Mouse (Mus musculus) intestine, embryonic 14.5 days (tissue): ENCODE measurements around the gene Mab21l3. TPM values are rescaled to one million over a fixed set of nuclear protein-coding genes. Genes with fewer than 3 reads are reported as not detected.

Experiments
- ATAC-seq: fragments of 200-750 bp; cut with Nextera tagmentation; replicated peaks from 2 replicates; pipeline ENCODE4 v1.8.0; 2017; ENCODE audit warnings: low read depth, moderate number of reproducible peaks, moderate TSS enrichment, moderate library complexity; ENCODE audit not compliant: low FRiP score, low TSS enrichment
- DNase-seq: peaks from one replicate; pipeline ENCODE4 v3.0.0-alpha.2; 2018; ENCODE audit warnings: low spot score
- H3K27ac ChIP-seq: fragments of 300-500 bp; sonication (generic); 2 replicates; pipeline ENCODE4 v1.5.1; 2014; ENCODE audit warnings: low read depth, mild to moderate bottlenecking, control low read depth
- H3K27me3 ChIP-seq: fragments of 300-500 bp; sonication (generic); replicated peaks from 2 replicates; pipeline ENCODE4 v1.6.1; 2014; ENCODE audit warnings: low read length, control low read depth; ENCODE audit not compliant: control insufficient read depth, insufficient read depth
- H3K36me3 ChIP-seq: fragments of 300-500 bp; sonication (generic); 2 replicates; pipeline ENCODE4 v1.6.1; 2014; ENCODE audit warnings: low read length, control low read depth; ENCODE audit not compliant: control insufficient read depth, insufficient read depth
- H3K4me1 ChIP-seq: fragments of 300-500 bp; sonication (generic); replicated peaks from 2 replicates; pipeline ENCODE4 v1.6.1; 2014; ENCODE audit warnings: low read length, control low read depth, mixed read lengths; ENCODE audit not compliant: control insufficient read depth, insufficient read depth
- H3K4me2 ChIP-seq: fragments of 300-500 bp; sonication (generic); 2 replicates; pipeline ENCODE4 v1.6.1; 2014; ENCODE audit warnings: low read length
- H3K4me3 ChIP-seq: fragments of 300-500 bp; sonication (generic); 2 replicates; pipeline ENCODE4 v1.5.1; 2014; ENCODE audit warnings: low read depth, low read length, control low read depth, mixed read lengths
- H3K9ac ChIP-seq: fragments of 300-500 bp; sonication (generic); 2 replicates; pipeline ENCODE4 v1.6.1; 2014; ENCODE audit warnings: mild to moderate bottlenecking, low read length
- H3K9me3 ChIP-seq: fragments of 300-500 bp; sonication (generic); 2 replicates; pipeline ENCODE4 v1.6.1; 2016; ENCODE audit warnings: low read length, control low read depth; ENCODE audit not compliant: control insufficient read depth
- WGBS: fragments of 180-500 bp; shearing (Covaris S2); extraction: QIAGEN DNeasy Blood & Tissue Kit; methylation state at CpG from one replicate; pipeline ENCODE4 v1.1.7; 2014; 5-methylcytosine and 5-hydroxymethylcytosine counted together
- polyA plus RNA-seq: library from polyadenylated mRNA; unstranded; fragments of >200 nt; fragmentation: Nextera tagmentation; extraction: Ambion mirVana; gene quantifications from 2 replicates; pipeline ENCODE4 v1.2.1, GENCODE M21; 2014

Gene Mab21l3
- polyA plus RNA-seq, 1 experiment from 2014 or later: 3.2 TPM

DNA sequence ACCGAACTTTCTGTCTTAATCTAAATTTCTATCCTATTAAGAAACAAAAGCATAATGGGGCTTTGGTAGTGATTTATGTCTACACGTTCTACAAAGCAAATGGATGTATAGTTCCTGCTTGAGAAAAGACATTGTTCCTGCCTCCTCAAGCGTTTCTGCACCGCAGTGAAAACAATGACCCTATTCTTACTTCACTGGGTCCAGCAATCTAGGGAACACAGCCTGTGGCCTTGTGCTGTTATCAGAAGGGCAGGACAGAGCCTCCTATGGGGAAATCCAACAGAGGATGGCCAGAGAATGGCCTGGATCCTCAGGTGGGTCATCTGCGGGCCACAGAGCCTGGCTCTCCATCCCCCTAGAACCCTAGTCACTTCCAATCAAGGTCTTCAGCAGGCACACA is 29.4 kb upstream of the Mab21l3 start:
- Histone ChIP-seq H3K4me1 (peaks cover 6% of the 10 kb centered on the region; the same call in 1 of the 2 replicates), H3K4me2 (no peak overlapping the region), H3K27ac (no peak overlapping the region), H3K9ac (no peak overlapping the region), H3K36me3 (peaks cover 17% of the 10 kb centered on the region), H3K4me3 (no peak overlapping the region), H3K27me3 (no peaks in the 10 kb centered on the region), H3K9me3 (no peaks in the 10 kb centered on the region)
- no peak for ATAC-seq
- 72% methylated on average over 5 of the region's 5 CpGs for WGBS
- DNase-seq: no peak

DNA sequence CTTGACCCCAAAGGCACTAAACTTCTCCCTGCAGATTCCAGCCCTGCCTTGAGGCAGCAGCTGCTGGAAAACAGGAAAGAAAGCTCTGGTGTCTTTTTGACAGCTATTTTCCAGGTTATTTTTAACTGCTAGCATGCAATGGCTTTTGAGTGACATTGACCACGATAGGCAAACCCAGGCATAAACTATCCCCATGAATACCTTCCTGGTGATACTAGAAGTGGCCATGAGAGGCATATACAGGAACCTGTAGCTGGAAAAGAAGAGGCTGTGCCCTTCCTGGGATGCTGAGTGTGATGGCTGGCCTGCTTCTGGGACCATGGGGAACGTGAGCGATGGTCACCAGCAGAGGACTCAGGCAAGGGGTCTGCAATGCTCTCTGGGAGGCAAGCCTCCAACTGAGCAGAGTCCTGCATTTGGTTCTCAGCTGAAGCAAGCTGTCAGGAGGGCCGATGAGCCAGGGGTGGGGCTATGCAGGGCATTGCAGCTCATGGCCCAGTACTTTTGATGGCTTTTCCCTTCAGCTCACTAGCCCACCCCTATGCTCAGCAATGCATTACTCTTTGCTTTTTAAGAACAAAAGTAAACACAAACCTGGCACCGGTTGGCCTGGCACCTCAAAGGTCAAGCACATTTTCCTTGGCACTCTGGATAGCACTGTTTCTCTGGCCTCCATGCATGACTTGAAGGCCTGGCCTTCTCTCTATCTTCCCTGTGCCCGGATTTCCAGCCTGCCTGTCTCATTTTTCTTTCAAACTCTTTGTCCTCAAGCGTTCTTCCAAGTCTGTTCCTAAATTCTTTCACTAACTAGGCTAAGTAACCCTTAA is 27.9 kb upstream of the Mab21l3 start:
- WGBS: 62% methylated on average over 7 of the region's 7 CpGs
- DNase-seq (peak; percentile 43), ATAC-seq (no peak)
- Histone ChIP-seq H3K4me1 (peaks cover 4% of the 10 kb centered on the region; the same call in 1 of the 2 replicates), H3K27ac (no peak overlapping the region), H3K9ac (no peak overlapping the region), H3K36me3 (peaks cover 17% of the 10 kb centered on the region), H3K4me2 (no peak overlapping the region), H3K9me3 (no peaks in the 10 kb centered on the region), H3K4me3 (no peak overlapping the region), H3K27me3 (no peaks in the 10 kb centered on the region)

GRCm38 (mm10) chr3:101875258-101875920 is 26.6 kb upstream of the Mab21l3 start:
- H3K27ac ChIP-seq: no peak overlapping the region
- H3K9ac ChIP-seq: no peak overlapping the region
- H3K27me3 ChIP-seq: no peaks in the 10 kb centered on the region
- peaks cover 17% of the 10 kb centered on the region for H3K36me3 ChIP-seq
- H3K4me1 ChIP-seq: peaks cover 4% of the 10 kb centered on the region; the same call in 1 of the 2 replicates
- no peak overlapping the region for H3K4me3 ChIP-seq
- H3K9me3 ChIP-seq: no peaks in the 10 kb centered on the region
- no peak for ATAC-seq
- H3K4me2 ChIP-seq: no peak overlapping the region
- DNase-seq: no peak
- whole genome bisulfite sequencing: 72% methylated on average over 10 of the region's 10 CpGs

DNA sequence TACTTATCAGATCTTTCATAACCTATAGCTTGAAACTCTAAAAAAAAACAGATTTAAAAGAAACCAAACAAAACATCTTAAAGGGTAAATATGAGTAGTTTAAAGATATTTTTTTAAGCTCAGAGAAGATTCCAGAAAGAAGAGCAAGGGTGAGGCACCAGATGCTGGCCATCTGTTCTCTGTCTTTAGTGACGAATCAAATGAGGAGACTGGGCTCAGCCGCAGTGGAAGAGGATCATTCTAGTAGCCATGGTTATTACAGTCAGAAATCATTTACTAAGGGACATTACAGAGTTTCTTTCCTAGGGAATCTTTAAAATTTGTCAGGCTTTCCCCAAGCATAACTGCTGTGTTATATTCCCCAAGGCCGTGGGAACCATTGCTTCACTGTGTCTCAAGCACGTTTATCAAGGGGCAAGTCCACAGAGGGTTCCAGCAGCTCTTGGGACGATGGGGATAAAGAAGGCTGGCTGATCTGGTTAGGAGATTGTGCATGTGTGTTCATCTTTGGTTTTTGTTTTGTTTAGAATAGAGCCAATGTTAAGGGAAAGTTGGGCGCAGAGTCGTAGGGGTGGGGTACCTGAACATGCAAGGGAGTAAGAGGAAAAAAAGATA is 24.4 kb upstream of the Mab21l3 start:
- H3K27ac ChIP-seq: no peak overlapping the region
- H3K4me2 ChIP-seq: no peak overlapping the region
- no peaks in the 10 kb centered on the region for H3K9me3 ChIP-seq
- no peak overlapping the region for H3K9ac ChIP-seq
- no peak for ATAC-seq
- no peak overlapping the region for H3K4me3 ChIP-seq
- 71% methylated on average over 7 of the region's 7 CpGs for WGBS
- H3K27me3 ChIP-seq: no peaks in the 10 kb centered on the region
- no peak for DNase-seq
- peaks cover 4% of the 10 kb centered on the region; the same call in 1 of the 2 replicates for H3K4me1 ChIP-seq
- H3K36me3 ChIP-seq: peaks cover 5% of the 10 kb centered on the region; the same call in 1 of the 2 replicates

DNA sequence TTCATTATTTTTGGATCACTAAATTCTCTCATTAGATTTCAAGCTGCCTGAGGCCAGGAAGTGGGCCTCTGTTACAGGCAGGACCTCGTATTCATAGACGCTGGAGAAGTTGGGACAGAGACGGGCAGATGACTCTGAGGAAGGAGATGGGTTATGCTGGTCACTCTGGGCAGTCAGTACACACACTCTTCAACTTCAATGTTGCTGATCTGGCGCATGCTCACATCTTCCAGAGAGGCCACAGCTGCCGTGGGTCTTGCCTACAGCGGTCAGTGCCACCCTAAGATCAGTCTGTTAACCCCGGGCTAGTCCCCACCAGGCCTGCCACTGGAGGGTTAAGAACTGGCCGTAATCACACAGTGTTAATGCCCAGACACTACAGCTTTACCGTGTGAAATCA is 23.2 kb upstream of the Mab21l3 start:
- DNase-seq: no peak
- H3K4me3 ChIP-seq: no peak overlapping the region
- no peak overlapping the region for H3K27ac ChIP-seq
- ATAC-seq: no peak
- peaks cover 5% of the 10 kb centered on the region; the same call in 1 of the 2 replicates for H3K36me3 ChIP-seq
- 85% methylated on average over 9 of the region's 9 CpGs for WGBS
- no peak overlapping the region for H3K4me2 ChIP-seq
- H3K27me3 ChIP-seq: no peaks in the 10 kb centered on the region
- H3K9me3 ChIP-seq: no peaks in the 10 kb centered on the region
- peaks cover 4% of the 10 kb centered on the region; the same call in 1 of the 2 replicates for H3K4me1 ChIP-seq
- H3K9ac ChIP-seq: no peak overlapping the region

- DNase-seq: no peak
- Histone ChIP-seq H3K36me3 (0 out of 2 replicates have a peak, but pooled peaks cover 2% of the 10 kb centered on the region), H3K4me3 (no peak overlapping the region), H3K27me3 (no peaks in the 10 kb centered on the region), H3K4me2 (no peak overlapping the region), H3K27ac (no peak overlapping the region), H3K9ac (no peak overlapping the region), H3K9me3 (no peaks in the 10 kb centered on the region), H3K4me1 (no peaks in the 10 kb centered on the region)
- 73% methylated on average over 4 of the region's 4 CpGs for WGBS
- no peak for ATAC-seq
These were observed 18.3 kb upstream of the Mab21l3 start for GRCm38 (mm10) chr3:101867001-101867421.

GRCm38 (mm10) chr3:101861856-101862255 is 13.1 kb upstream of the Mab21l3 start:
- no peak for DNase-seq
- 56% methylated on average over 3 of the region's 3 CpGs for WGBS
- H3K36me3 ChIP-seq: peaks cover 18% of the 10 kb centered on the region
- no peaks in the 10 kb centered on the region for H3K4me1 ChIP-seq
- no peak for ATAC-seq
- no peak overlapping the region for H3K4me3 ChIP-seq
- no peaks in the 10 kb centered on the region for H3K9me3 ChIP-seq
- H3K27me3 ChIP-seq: no peaks in the 10 kb centered on the region
- no peak overlapping the region for H3K27ac ChIP-seq
- no peak overlapping the region for H3K4me2 ChIP-seq
- no peak overlapping the region for H3K9ac ChIP-seq

DNA sequence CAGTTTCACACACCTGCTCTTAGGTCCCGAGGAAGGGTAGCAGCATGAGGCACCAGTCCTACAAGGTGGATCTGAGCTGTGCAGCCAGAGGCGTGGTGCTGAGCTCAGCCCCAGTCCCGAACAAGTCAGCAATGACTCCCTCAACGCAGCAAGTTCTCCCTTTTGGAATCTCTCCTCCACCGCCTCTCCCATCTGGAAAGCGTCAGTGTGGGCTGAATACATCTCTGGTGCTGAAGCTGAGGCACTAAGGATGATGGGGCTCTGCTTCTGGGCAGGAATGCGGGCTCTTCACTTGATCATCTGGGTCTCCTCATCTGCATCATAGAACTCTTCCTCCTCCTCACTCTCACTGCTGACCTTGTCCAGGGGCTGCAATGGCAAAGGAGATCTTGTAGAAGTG is 11.4 kb upstream of the Mab21l3 start:
- Histone ChIP-seq H3K9me3 (no peaks in the 10 kb centered on the region), H3K4me3 (no peak overlapping the region), H3K4me1 (no peaks in the 10 kb centered on the region), H3K9ac (no peak overlapping the region), H3K27ac (no peak overlapping the region), H3K4me2 (no peak overlapping the region), H3K36me3 (peaks cover 18% of the 10 kb centered on the region), H3K27me3 (no peaks in the 10 kb centered on the region)
- DNase-seq: no peak
- 72% methylated on average over 7 of the region's 7 CpGs for WGBS
- no peak for ATAC-seq
